Mouse (Mus musculus) CH12.LX (cell line): ENCODE measurements at regions not wholly inside any gene's neighbourhood (a gene's known extent, or its start where the extent isn't known, plus 50 kb on each side); places are given as distances from the start of the nearest gene placed in this dataset.

ENCODE experiments used
- CHD1 ChIP-seq: IDR thresholded peaks from 2 replicates; pipeline ENCODE4 v1.6.1; 2012; ENCODE audit warnings: low read depth, low read length, improper control_type of control experiment, inconsistent platforms
- CHD2 ChIP-seq: IDR thresholded peaks from 2 replicates; pipeline ENCODE4 v1.6.1; 2011; ENCODE audit warnings: low read length, improper control_type of control experiment
- CTCF ChIP-seq, 2 experiments: IDR thresholded peaks in 1 of 2; conservative IDR thresholded peaks in 1 of 2; 2 replicates each; pipeline ENCODE4 v1.5.1; 2011 to 2012; ENCODE audit warnings: low read depth in 2 of 2, low read length in 2 of 2, improper control_type of control experiment in 1 of 2, inconsistent platforms in 1 of 2, mild to moderate bottlenecking in 1 of 2, moderate library complexity in 1 of 2
- ELF1 ChIP-seq: IDR thresholded peaks from 2 replicates; pipeline ENCODE4 v1.6.1; 2014; ENCODE audit warnings: low read depth, mild to moderate bottlenecking, inconsistent platforms, low read length, improper control_type of control experiment
- EP300 ChIP-seq: IDR thresholded peaks from 2 replicates; pipeline ENCODE4 v1.6.1; 2011; ENCODE audit warnings: low read length, improper control_type of control experiment
- ETS1 ChIP-seq: conservative IDR thresholded peaks from 2 replicates; pipeline ENCODE4 v1.6.1; 2012; ENCODE audit warnings: low read depth, mild to moderate bottlenecking, inconsistent platforms, low read length, improper control_type of control experiment, moderate library complexity
- MYC ChIP-seq: IDR thresholded peaks from 2 replicates; pipeline ENCODE4 v1.6.1; 2011; ENCODE audit warnings: low read depth, mild to moderate bottlenecking, improper control_type of control experiment, low read length
- NELFE ChIP-seq: IDR thresholded peaks from 2 replicates; pipeline ENCODE4 v1.6.1; 2011; ENCODE audit warnings: low read depth, low read length, improper control_type of control experiment
- POLR2A ChIP-seq: IDR thresholded peaks from 2 replicates; pipeline ENCODE4 v1.6.1; 2011; ENCODE audit warnings: low read depth, mild to moderate bottlenecking, improper control_type of control experiment, low read length
- USF1 ChIP-seq: IDR thresholded peaks from 2 replicates; pipeline ENCODE4 v1.6.1; 2014; ENCODE audit warnings: low read depth, mild to moderate bottlenecking, inconsistent platforms, low read length, improper control_type of control experiment
- ZNF384 ChIP-seq: IDR thresholded peaks from 2 replicates; pipeline ENCODE4 v1.6.1; 2012; ENCODE audit warnings: low read depth, low read length, improper control_type of control experiment, inconsistent platforms

DNA sequence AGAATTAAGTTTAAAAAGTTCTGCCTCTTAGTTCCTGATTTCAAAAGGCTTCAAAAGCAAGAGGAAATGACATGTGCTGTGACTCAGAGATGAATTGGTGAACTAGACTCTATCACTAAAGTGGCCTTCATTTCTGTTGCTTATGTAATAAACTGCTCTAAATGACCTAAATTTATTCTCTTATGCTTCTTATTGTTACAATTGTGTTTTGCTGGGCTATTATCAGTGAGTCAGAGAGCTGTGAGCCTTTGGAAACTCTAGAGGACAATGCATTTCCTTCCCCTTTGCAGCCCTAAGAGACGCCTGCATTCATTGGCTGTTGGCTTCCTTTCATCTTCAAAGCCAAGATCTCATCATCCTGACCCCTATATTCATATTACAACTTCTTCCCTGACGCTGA, 501.5 kb upstream of the Cited2 start:
- TF ChIP-seq POLR2A (no peak), EP300 (no peak), CTCF (conservative IDR thresholded peaks at IDR 0.05 in 1 of 2, IDR thresholded peaks at IDR 0.05 in 1 of 2; ENCODE audit: low read depth in 2 of 2, low read length in 2 of 2) (no peak), NELFE (no peak), CHD1 (no peak), MYC (no peak), USF1 (no peak), CHD2 (no peak), ZNF384 (no peak), ELF1 (no peak), ETS1 (no peak)
